Mouse (Mus musculus): ENCODE data around the gene Taf4. TPM values are rescaled to one million over a fixed set of nuclear protein-coding genes. Genes with fewer than 3 reads are reported as not detected.
A peak's percentile ranks its signal among the peaks of the same experiment; 100 is the strongest.

Taf4 gene
- polyA plus RNA-seq, 1 experiment from 2014 or later: 3.3 TPM

- DNase-seq (ENCODE audit: low spot score): peak; percentile 28
- 46% methylated on average over 9 of the region's 9 CpGs for WGBS
These were observed 30.0 kb upstream of the Taf4 start for GRCm38 (mm10) chr2:180006352-180007017.

GRCm38 (mm10) chr2:180005656-180006351, 29.4 kb upstream of the Taf4 start:
- Histone ChIP-seq H3K9me3 (replicated peaks) (no peaks in the 10 kb centered on the region), H3K36me3 (no peaks in the 10 kb centered on the region), H3K4me1 (no peaks in the 10 kb centered on the region), H3K4me3 (no peak overlapping the region), H3K27ac (no peak overlapping the region), H3K27me3 (ENCODE audit: low read depth, poor library complexity, severe bottlenecking) (no peaks in the 10 kb centered on the region)
- DNase-seq (ENCODE audit: low spot score): peak; percentile 25
- 60% methylated on average over 5 of the region's 5 CpGs for WGBS

More at GRCm38 (mm10) chr2:180006352-180007017, 30.0 kb upstream of the Taf4 start:
- Histone ChIP-seq H3K27me3 (ENCODE audit: low read depth, poor library complexity, severe bottlenecking) (no peaks in the 10 kb centered on the region), H3K27ac (no peak overlapping the region), H3K9me3 (replicated peaks) (no peaks in the 10 kb centered on the region), H3K4me1 (no peaks in the 10 kb centered on the region), H3K36me3 (no peaks in the 10 kb centered on the region), H3K4me3 (no peak overlapping the region)

- no peak for DNase-seq (ENCODE audit: low spot score)
- H3K4me1 ChIP-seq: no peaks in the 10 kb centered on the region
- WGBS: 91% methylated on average over 9 of the region's 9 CpGs
- no peaks in the 10 kb centered on the region for H3K36me3 ChIP-seq
- no peaks in the 10 kb centered on the region for H3K27me3 ChIP-seq (ENCODE audit: low read depth, poor library complexity, severe bottlenecking)
- no peak overlapping the region for H3K27ac ChIP-seq
- no peaks in the 10 kb centered on the region for H3K9me3 ChIP-seq (replicated peaks)
- H3K4me3 ChIP-seq: no peak overlapping the region
These were observed 25.2 kb upstream of the Taf4 start for GRCm38 (mm10) chr2:180001635-180002034.

DNA sequence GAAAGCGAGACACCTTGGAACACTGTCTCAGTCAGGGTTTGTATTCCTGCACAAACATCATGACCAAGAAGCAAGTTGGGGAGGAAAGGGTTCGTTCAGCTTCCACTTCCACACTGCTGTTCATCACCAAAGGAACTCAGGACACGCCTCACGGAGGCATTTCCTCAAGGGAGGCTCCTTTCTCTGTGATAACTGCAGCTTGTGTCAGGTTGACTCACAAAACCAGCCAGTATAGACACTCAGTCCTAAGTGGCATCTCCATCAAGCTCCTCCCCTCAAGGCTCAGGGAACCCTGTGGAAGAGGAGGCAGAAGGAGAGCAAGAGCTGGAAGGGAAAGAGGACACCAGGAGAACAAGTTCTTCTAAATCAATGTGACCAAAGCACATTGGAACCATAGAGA, 22.0 kb upstream of the Taf4 start:
- WGBS: 81% methylated on average over 4 of the region's 4 CpGs
- Histone ChIP-seq H3K9me3 (replicated peaks) (no peaks in the 10 kb centered on the region), H3K36me3 (no peaks in the 10 kb centered on the region), H3K27ac (no peak overlapping the region), H3K4me3 (no peak overlapping the region), H3K4me1 (no peaks in the 10 kb centered on the region), H3K27me3 (ENCODE audit: low read depth, poor library complexity, severe bottlenecking) (no peaks in the 10 kb centered on the region)
- DNase-seq (ENCODE audit: low spot score): no peak

- Histone ChIP-seq H3K27ac (no peak overlapping the region), H3K4me3 (no peak overlapping the region), H3K4me1 (no peaks in the 10 kb centered on the region), H3K9me3 (replicated peaks) (no peaks in the 10 kb centered on the region), H3K27me3 (ENCODE audit: low read depth, poor library complexity, severe bottlenecking) (no peaks in the 10 kb centered on the region), H3K36me3 (no peaks in the 10 kb centered on the region)
- DNase-seq (ENCODE audit: low spot score): no peak
- 87% methylated on average over 5 of the region's 5 CpGs for WGBS
These were observed 16.6 kb upstream of the Taf4 start for GRCm38 (mm10) chr2:179993071-179993470.

GRCm38 (mm10) chr2:179989098-179989497, 12.7 kb upstream of the Taf4 start:
- Histone ChIP-seq H3K4me3 (no peak overlapping the region), H3K36me3 (no peaks in the 10 kb centered on the region), H3K9me3 (replicated peaks) (no peaks in the 10 kb centered on the region), H3K27ac (no peak overlapping the region), H3K4me1 (peaks cover 5% of the 10 kb centered on the region), H3K27me3 (ENCODE audit: low read depth, poor library complexity, severe bottlenecking) (no peaks in the 10 kb centered on the region)
- 52% methylated on average over 1 of the region's 1 CpGs for WGBS
- no peak for DNase-seq (ENCODE audit: low spot score)

DNA sequence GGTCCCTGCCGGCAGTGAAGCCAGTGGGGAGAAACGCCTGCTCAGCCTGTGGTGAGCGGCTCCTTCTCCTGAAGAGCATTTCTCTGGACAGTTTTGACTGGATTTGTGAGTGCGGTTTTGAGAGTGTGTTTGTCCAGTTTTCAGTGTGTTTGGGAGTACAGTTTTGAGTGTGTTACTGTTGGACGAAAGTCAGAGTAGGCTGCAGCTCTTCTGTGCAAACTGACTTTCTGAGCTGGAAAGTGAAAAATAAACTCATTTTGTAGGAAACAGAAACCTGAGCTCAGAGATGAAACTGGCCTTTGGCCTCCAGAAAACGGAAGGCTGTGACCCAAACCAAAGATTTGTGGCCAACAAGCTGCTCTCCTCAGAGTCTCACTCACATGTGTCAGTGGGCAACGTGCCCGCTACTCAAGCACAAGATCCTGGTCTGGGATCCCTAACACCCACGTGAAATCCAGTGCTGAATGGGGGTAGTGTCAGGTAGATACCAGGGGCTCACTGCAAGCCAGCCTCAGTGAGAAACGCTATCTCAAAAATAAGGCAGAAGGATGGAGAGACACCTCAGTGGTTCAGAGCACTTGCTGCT, 10.1 kb upstream of the Taf4 start:
- H3K4me1 ChIP-seq: peaks cover 5% of the 10 kb centered on the region
- peak; percentile 21 for DNase-seq (ENCODE audit: low spot score)
- H3K27ac ChIP-seq: no peak overlapping the region
- H3K36me3 ChIP-seq: no peaks in the 10 kb centered on the region
- 84% methylated on average over 10 of the region's 10 CpGs for WGBS
- no peak overlapping the region for H3K4me3 ChIP-seq
- H3K9me3 ChIP-seq (replicated peaks): no peaks in the 10 kb centered on the region
- H3K27me3 ChIP-seq (ENCODE audit: low read depth, poor library complexity, severe bottlenecking): no peaks in the 10 kb centered on the region

- Histone ChIP-seq H3K9me3 (replicated peaks) (no peaks in the 10 kb centered on the region), H3K27me3 (ENCODE audit: low read depth, poor library complexity, severe bottlenecking) (no peaks in the 10 kb centered on the region), H3K4me1 (peaks cover 8% of the 10 kb centered on the region), H3K4me3 (no peak overlapping the region), H3K36me3 (no peaks in the 10 kb centered on the region), H3K27ac (no peak overlapping the region)
- no peak for DNase-seq (ENCODE audit: low spot score)
- 100% methylated on average over 1 of the region's 1 CpGs for WGBS
These were observed 9.2 kb upstream of the Taf4 start for GRCm38 (mm10) chr2:179985695-179986094.

DNA sequence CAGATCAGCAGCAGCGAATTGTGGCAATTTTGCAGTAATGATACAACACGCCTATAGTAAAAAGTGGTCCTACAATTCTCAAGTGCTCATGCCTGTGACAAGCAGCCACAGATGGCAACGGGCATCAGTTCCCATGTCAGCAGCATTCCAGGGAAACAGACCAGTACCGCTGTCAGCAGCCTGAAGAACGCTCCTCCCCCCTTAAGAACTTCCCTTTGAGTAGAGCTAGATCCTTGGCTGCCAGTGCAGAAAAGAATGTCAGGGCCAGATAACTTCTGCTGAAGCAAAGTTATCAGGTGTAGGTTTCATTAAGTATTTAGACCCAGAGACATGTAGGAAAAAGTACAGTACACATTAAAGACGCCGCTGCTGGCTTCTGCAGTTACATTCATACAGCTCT, 8.4 kb upstream of the Taf4 start:
- H3K4me3 ChIP-seq: no peak overlapping the region
- 44% methylated on average over 7 of the region's 7 CpGs for WGBS
- H3K4me1 ChIP-seq: peaks cover 12% of the 10 kb centered on the region
- peak; percentile 23 for DNase-seq (ENCODE audit: low spot score)
- H3K9me3 ChIP-seq (replicated peaks): no peaks in the 10 kb centered on the region
- no peak overlapping the region for H3K27ac ChIP-seq
- no peaks in the 10 kb centered on the region for H3K36me3 ChIP-seq
- H3K27me3 ChIP-seq (ENCODE audit: low read depth, poor library complexity, severe bottlenecking): no peaks in the 10 kb centered on the region

DNA sequence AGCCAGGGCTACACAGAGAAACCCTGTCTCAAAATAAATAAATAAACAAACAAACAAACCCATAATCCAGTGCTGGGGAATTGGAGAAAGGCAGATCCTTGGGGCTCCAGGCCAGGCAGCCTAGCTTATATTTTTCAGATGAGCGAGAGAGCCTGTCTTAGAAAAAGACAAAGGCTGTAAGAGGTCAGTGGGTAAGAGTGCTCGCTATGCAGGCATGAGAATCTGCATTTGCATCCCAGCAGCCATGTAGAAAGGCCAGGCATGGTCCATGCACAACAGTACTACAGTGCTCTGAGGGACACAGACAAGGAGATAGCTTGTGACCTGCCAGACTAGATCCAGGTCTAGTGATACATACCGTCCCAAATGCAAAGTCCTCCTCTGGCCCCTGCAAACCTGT, 6.3 kb upstream of the Taf4 start:
- H3K36me3 ChIP-seq: no peaks in the 10 kb centered on the region
- WGBS: 90% methylated on average over 3 of the region's 3 CpGs
- H3K4me1 ChIP-seq: peaks cover 20% of the 10 kb centered on the region
- H3K9me3 ChIP-seq (replicated peaks): no peaks in the 10 kb centered on the region
- H3K4me3 ChIP-seq: no peak overlapping the region
- no peaks in the 10 kb centered on the region for H3K27me3 ChIP-seq (ENCODE audit: low read depth, poor library complexity, severe bottlenecking)
- H3K27ac ChIP-seq: no peak overlapping the region
- peak; percentile 21 for DNase-seq (ENCODE audit: low spot score)

DNA sequence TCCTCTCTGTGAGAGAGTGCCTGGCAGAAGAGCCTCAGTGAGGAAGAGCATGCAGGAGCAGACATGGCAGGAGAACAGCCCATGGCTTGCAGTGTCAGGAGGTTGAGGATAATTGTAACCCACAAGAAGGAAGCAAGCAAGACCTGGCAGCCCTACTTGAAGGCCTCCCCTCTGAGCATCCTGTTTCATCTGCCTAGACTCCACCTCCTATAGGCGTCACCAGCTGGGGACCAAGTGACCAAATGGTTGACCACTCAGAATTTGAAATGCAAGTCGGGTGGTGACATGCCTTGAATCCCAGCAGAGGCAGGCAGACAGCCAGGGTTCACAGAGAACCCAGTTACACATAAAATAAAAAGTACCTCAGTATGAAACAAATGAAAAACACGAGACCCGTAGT, 4.2 kb upstream of the Taf4 start:
- 38% methylated on average over 4 of the region's 4 CpGs for WGBS
- H3K9me3 ChIP-seq (replicated peaks): no peaks in the 10 kb centered on the region
- H3K36me3 ChIP-seq: no peaks in the 10 kb centered on the region
- peaks cover 24% of the 10 kb centered on the region for H3K4me1 ChIP-seq
- DNase-seq (ENCODE audit: low spot score): no peak
- no peak overlapping the region for H3K4me3 ChIP-seq
- no peak overlapping the region for H3K27ac ChIP-seq
- H3K27me3 ChIP-seq (ENCODE audit: low read depth, poor library complexity, severe bottlenecking): no peaks in the 10 kb centered on the region

GRCm38 (mm10) chr2:179979836-179980235, 3.4 kb upstream of the Taf4 start:
- H3K4me3 ChIP-seq: no peak overlapping the region
- no peaks in the 10 kb centered on the region for H3K36me3 ChIP-seq
- no peaks in the 10 kb centered on the region for H3K27me3 ChIP-seq (ENCODE audit: low read depth, poor library complexity, severe bottlenecking)
- H3K27ac ChIP-seq: no peak overlapping the region
- DNase-seq (ENCODE audit: low spot score): no peak
- H3K9me3 ChIP-seq (replicated peaks): no peaks in the 10 kb centered on the region
- peaks cover 28% of the 10 kb centered on the region for H3K4me1 ChIP-seq
- WGBS: 76% methylated on average over 8 of the region's 8 CpGs

- Histone ChIP-seq H3K27me3 (ENCODE audit: low read depth, poor library complexity, severe bottlenecking) (no peaks in the 10 kb centered on the region), H3K36me3 (no peaks in the 10 kb centered on the region), H3K4me3 (no peak overlapping the region), H3K9me3 (replicated peaks) (no peaks in the 10 kb centered on the region), H3K4me1 (peaks cover 41% of the 10 kb centered on the region), H3K27ac (no peak overlapping the region)
- no peak for DNase-seq (ENCODE audit: low spot score)
- 75% methylated on average over 3 of the region's 3 CpGs for whole genome bisulfite sequencing
These were observed 1.8 kb upstream of the Taf4 start for GRCm38 (mm10) chr2:179978250-179978649.

Measured in limb, embryonic 10.5 days (tissue).